Mouse (Mus musculus) CH12.LX (cell line): ENCODE data around the gene Trit1. TPM values are rescaled to one million over a fixed set of nuclear protein-coding genes. Genes with fewer than 3 reads are reported as not detected.

Source experiments
- DNase-seq: peaks from one replicate; pipeline ENCODE4 v3.0.0-alpha.2; 2013; ENCODE audit errors: extremely low read depth
- H3K27ac ChIP-seq: 2 replicates; pipeline ENCODE4 v1.5.1; 2012; ENCODE audit warnings: low read depth, mild to moderate bottlenecking, control low read depth, moderate library complexity; ENCODE audit not compliant: insufficient read depth
- H3K27me3 ChIP-seq: replicated peaks from 2 replicates; pipeline ENCODE3; 2012; ENCODE audit warnings: inconsistent platforms
- H3K36me3 ChIP-seq, 2 experiments: replicated peaks in 1 of 2; 2 replicates each; pipeline versions ENCODE3 to v1.6.1; 2012; ENCODE audit warnings: inconsistent platforms in 1 of 2, low read length in 1 of 2, mild to moderate bottlenecking in 1 of 2, mixed read lengths in 1 of 2, moderate library complexity in 1 of 2; ENCODE audit not compliant: control insufficient read depth in 1 of 2, insufficient read depth in 1 of 2
- H3K4me1 ChIP-seq, 2 experiments: 2 replicates each; pipeline ENCODE4 v1.6.1; 2012; ENCODE audit warnings: inconsistent platforms in 1 of 2, moderate library complexity in 1 of 2; ENCODE audit not compliant: insufficient read depth in 2 of 2, control insufficient read depth in 1 of 2
- H3K4me2 ChIP-seq: 2 replicates; pipeline ENCODE4 v1.6.1; 2012; ENCODE audit warnings: low read depth, mild to moderate bottlenecking, control low read depth; ENCODE audit not compliant: poor library complexity, insufficient read depth, severe bottlenecking
- H3K4me3 ChIP-seq, 3 experiments: fragments of 150-350 bp in 1 of 3; sonication (generic) in 1 of 3; replicated peaks in 1 of 3; 2 replicates each; pipeline versions ENCODE3 to v1.5.1; 2011 to 2012; ENCODE audit warnings: low read depth in 2 of 3, low read length in 2 of 3, mild to moderate bottlenecking in 2 of 3, moderate library complexity in 2 of 3, control low read depth in 1 of 3, improper control_type of control experiment in 1 of 3, inconsistent platforms in 1 of 3, mixed read lengths in 1 of 3; ENCODE audit not compliant: poor library complexity in 1 of 3
- H3K79me2 ChIP-seq: replicated peaks from 2 replicates; pipeline ENCODE4 v1.6.1; 2012; ENCODE audit warnings: mild to moderate bottlenecking, moderate library complexity; ENCODE audit not compliant: control insufficient read depth, poor library complexity, insufficient read depth, severe bottlenecking; ENCODE audit errors: extremely low read depth
- H3K9ac ChIP-seq: 2 replicates; pipeline ENCODE4 v1.6.1; 2012; ENCODE audit warnings: low read depth, mild to moderate bottlenecking, control low read depth, moderate library complexity; ENCODE audit not compliant: insufficient read depth
- H3K9me3 ChIP-seq: replicated peaks from 2 replicates; pipeline ENCODE3; 2012; ENCODE audit warnings: low read length, inconsistent platforms, mixed read lengths
- BHLHE40 ChIP-seq: IDR thresholded peaks from 2 replicates; pipeline ENCODE4 v1.6.1; 2011; ENCODE audit warnings: mild to moderate bottlenecking, low read depth, low read length, improper control_type of control experiment
- CHD1 ChIP-seq: IDR thresholded peaks from 2 replicates; pipeline ENCODE4 v1.6.1; 2012; ENCODE audit warnings: low read depth, low read length, improper control_type of control experiment, inconsistent platforms
- CTCF ChIP-seq, 2 experiments: IDR thresholded peaks in 1 of 2; conservative IDR thresholded peaks in 1 of 2; 2 replicates each; pipeline ENCODE4 v1.5.1; 2011 to 2012; ENCODE audit warnings: low read depth in 2 of 2, low read length in 2 of 2, improper control_type of control experiment in 1 of 2, inconsistent platforms in 1 of 2, mild to moderate bottlenecking in 1 of 2, moderate library complexity in 1 of 2
- E2F4 ChIP-seq: IDR thresholded peaks from 2 replicates; pipeline ENCODE4 v1.6.1; 2011; ENCODE audit warnings: low read depth, low read length, improper control_type of control experiment; ENCODE audit not compliant: insufficient replicate concordance
- ELF1 ChIP-seq: IDR thresholded peaks from 2 replicates; pipeline ENCODE4 v1.6.1; 2014; ENCODE audit warnings: low read depth, mild to moderate bottlenecking, inconsistent platforms, low read length, improper control_type of control experiment
- ETS1 ChIP-seq: conservative IDR thresholded peaks from 2 replicates; pipeline ENCODE4 v1.6.1; 2012; ENCODE audit warnings: low read depth, mild to moderate bottlenecking, inconsistent platforms, low read length, improper control_type of control experiment, moderate library complexity
- GABPA ChIP-seq: IDR thresholded peaks from 2 replicates; pipeline ENCODE4 v1.6.1; 2012; ENCODE audit warnings: low read depth, low read length, improper control_type of control experiment, inconsistent platforms; ENCODE audit not compliant: insufficient replicate concordance
- JUN ChIP-seq: IDR thresholded peaks from 2 replicates; pipeline ENCODE4 v1.6.1; 2011; ENCODE audit warnings: low read depth, mild to moderate bottlenecking, low read length, improper control_type of control experiment, moderate library complexity; ENCODE audit not compliant: insufficient read depth
- KAT2A ChIP-seq: IDR thresholded peaks from 2 replicates; pipeline ENCODE4 v1.6.1; 2012; ENCODE audit warnings: low read length, improper control_type of control experiment, inconsistent platforms; ENCODE audit not compliant: insufficient replicate concordance
- MAX ChIP-seq: IDR thresholded peaks from 2 replicates; pipeline ENCODE4 v1.6.1; 2011; ENCODE audit warnings: low read length, improper control_type of control experiment
- MAZ ChIP-seq: IDR thresholded peaks from 2 replicates; pipeline ENCODE4 v1.6.1; 2012; ENCODE audit warnings: low read depth, mild to moderate bottlenecking, inconsistent platforms, low read length, improper control_type of control experiment, moderate library complexity
- MXI1 ChIP-seq: IDR thresholded peaks from 2 replicates; pipeline ENCODE4 v1.6.1; 2011; ENCODE audit warnings: mild to moderate bottlenecking, low read depth, low read length, improper control_type of control experiment
- NELFE ChIP-seq: IDR thresholded peaks from 2 replicates; pipeline ENCODE4 v1.6.1; 2011; ENCODE audit warnings: low read depth, low read length, improper control_type of control experiment
- POLR2A ChIP-seq: IDR thresholded peaks from 2 replicates; pipeline ENCODE4 v1.6.1; 2011; ENCODE audit warnings: low read depth, mild to moderate bottlenecking, improper control_type of control experiment, low read length
- POLR2AphosphoS2 ChIP-seq: IDR thresholded peaks from 2 replicates; pipeline ENCODE4 v1.6.1; 2011; ENCODE audit warnings: low read depth, low read length, improper control_type of control experiment
- RAD21 ChIP-seq: IDR thresholded peaks from 2 replicates; pipeline ENCODE4 v1.6.1; 2011; ENCODE audit warnings: low read depth, mild to moderate bottlenecking, low read length, improper control_type of control experiment, moderate library complexity
- RCOR1 ChIP-seq: conservative IDR thresholded peaks from 2 replicates; pipeline ENCODE4 v1.6.1; 2012; ENCODE audit warnings: low read depth, mild to moderate bottlenecking, inconsistent platforms, low read length, improper control_type of control experiment
- SIN3A ChIP-seq: IDR thresholded peaks from 2 replicates; pipeline ENCODE4 v1.6.1; 2012; ENCODE audit warnings: low read length, improper control_type of control experiment, inconsistent platforms
- SMC3 ChIP-seq: IDR thresholded peaks from 2 replicates; pipeline ENCODE4 v1.6.1; 2011; ENCODE audit warnings: low read depth, low read length, improper control_type of control experiment
- TBP ChIP-seq: conservative IDR thresholded peaks from 2 replicates; pipeline ENCODE4 v1.6.1; 2011; ENCODE audit warnings: low read depth, low read length, improper control_type of control experiment
- UBTF ChIP-seq: IDR thresholded peaks from 2 replicates; pipeline ENCODE4 v1.6.1; 2012; ENCODE audit warnings: low read depth, mild to moderate bottlenecking, inconsistent platforms, low read length, improper control_type of control experiment, moderate library complexity
- USF2 ChIP-seq: conservative IDR thresholded peaks from 2 replicates; pipeline ENCODE4 v1.6.1; 2011; ENCODE audit warnings: low read depth, low read length, improper control_type of control experiment
- ZC3H11A ChIP-seq: IDR thresholded peaks from 2 replicates; pipeline ENCODE4 v1.6.1; 2012; ENCODE audit warnings: low read depth, mild to moderate bottlenecking, inconsistent platforms, low read length, improper control_type of control experiment
- dilution Hi-C: fragments of 300-500 bp; cut with MboI; formaldehyde crosslinking; loops from 2 replicates; pipeline ENCODE4 v1.14.3; 2020; ENCODE audit warnings: low sequenced_read_pairs; ENCODE audit not compliant: extremely low pct_unique_long_range_greater_than_20kb, extremely low pct_ligation_motif_present
- in situ Hi-C: fragments of 300-500 bp; cut with MboI; formaldehyde crosslinking; loops from 3 replicates; pipeline ENCODE4 v1.14.3; 2019; ENCODE audit warnings: low sequenced_read_pairs, low pct_ligation_motif_present, low pct_unique_long_range_greater_than_20kb, mixed read lengths
- polyA plus RNA-seq: library from polyadenylated mRNA; unstranded; fragments of >175 nt; gene quantifications from 2 replicates; pipeline ENCODE4 v1.2.1, GENCODE M21; 2012; ENCODE audit warnings: low read depth; ENCODE audit not compliant: insufficient read length
- total RNA-seq, 2 experiments: library from RNA; depleted of rRNA; stranded (reverse); fragments of 300-350 nt in 1 of 2; fragments of >200 nt in 1 of 2; gene quantifications; 2 replicates each; pipeline ENCODE4 v1.2.3; 2012 to 2014

Trit1 gene
- total and polyA plus RNA-seq, 3 experiments: 18.9 to 21.3 (median 19.8) TPM

GRCm38 (mm10) chr4:123068646-123069045 lies 52.2 kb downstream of the Trit1 start:
- no peak overlapping the region for H3K4me2 ChIP-seq
- in situ Hi-C loops: no loop called here
- H3K9me3 ChIP-seq: no peaks in the 10 kb centered on the region
- no peaks in the 10 kb centered on the region for H3K79me2 ChIP-seq
- H3K36me3 ChIP-seq: no peaks in the 10 kb centered on the region
- no peak overlapping the region for H3K27ac ChIP-seq
- no peak overlapping the region for H3K9ac ChIP-seq
- dilution Hi-C loops: no loop called here
- peaks cover 0 to 3% of the 10 kb centered on the region in 2 experiments; a peak in 1 of 4 replicates for H3K4me1 ChIP-seq
- no peak for DNase-seq
- H3K4me3 ChIP-seq: no peak overlapping the region
- TF ChIP-seq TBP (no peak), ZC3H11A (no peak), POLR2AphosphoS2 (no peak)
- TF ChIP-seq, all 38 proteins: peak for 0
- H3K27me3 ChIP-seq: peaks cover 24% of the 10 kb centered on the region

DNA sequence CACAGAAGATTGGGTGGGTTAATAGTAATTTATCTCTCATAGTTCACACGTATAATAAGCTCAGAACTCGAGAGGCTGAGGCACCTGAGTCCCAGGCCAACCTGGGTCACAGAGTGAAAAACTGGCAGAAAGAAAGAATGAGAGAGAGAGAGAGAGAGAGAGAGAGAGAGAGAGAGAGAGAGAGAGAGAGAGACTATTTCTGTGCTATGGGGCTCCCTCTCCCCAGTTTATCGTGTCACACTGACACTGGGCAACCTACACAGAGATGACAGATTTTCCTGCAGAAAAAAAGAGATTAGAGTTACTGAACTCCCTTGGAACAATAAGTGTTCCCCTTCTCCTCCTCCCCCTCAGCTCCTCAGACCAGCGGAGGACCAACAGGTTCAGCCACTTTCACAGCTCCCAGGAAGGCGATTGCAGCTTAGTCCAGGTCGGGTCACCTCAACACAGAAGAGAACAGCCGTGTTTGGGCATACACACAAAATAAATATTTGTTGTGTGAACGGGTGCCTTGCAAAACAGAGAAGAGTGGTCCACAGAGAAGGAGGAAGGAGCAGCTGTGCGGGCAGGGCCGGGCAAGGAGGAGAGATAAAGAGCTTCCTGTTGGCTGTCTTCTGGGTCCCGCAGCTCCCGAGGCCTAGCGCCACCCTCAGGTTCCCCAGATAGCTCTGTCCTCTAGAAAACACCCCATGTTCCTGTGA lies 55.0 kb downstream of the Trit1 start:
- Histone ChIP-seq H3K9me3 (no peaks in the 10 kb centered on the region), H3K4me2 (peak overlapping the region; percentile 8; the same call in 1 of the 2 replicates), H3K27me3 (peaks cover 30% of the 10 kb centered on the region)
- TF ChIP-seq CTCF (conservative IDR thresholded peaks at IDR 0.05 in 1 of 2, IDR thresholded peaks at IDR 0.05 in 1 of 2; ENCODE audit: low read depth in 2 of 2, low read length in 2 of 2): peak in 1 of 2 experiments; percentile 68; a peak in 2 of 4 replicates
- no peak for TF ChIP-seq JUN
- TF ChIP-seq SMC3: peak; percentile 45; the same call in 1 of the 2 replicates
- TF ChIP-seq ELF1: peak; percentile 37; the same call in 1 of the 2 replicates
- peak; percentile 46 for TF ChIP-seq RAD21
- TF ChIP-seq, all 38 proteins: peak for 4
- Histone ChIP-seq H3K79me2 (no peaks in the 10 kb centered on the region), H3K4me1 (peaks cover 0 to 3% of the 10 kb centered on the region in 2 experiments; a peak in 1 of 4 replicates), H3K4me3 (no peak overlapping the region), H3K27ac (no peak overlapping the region), H3K36me3 (no peaks in the 10 kb centered on the region), H3K9ac (no peak overlapping the region)
- DNase-seq: peak; percentile 31
- in situ Hi-C loops (no loop called here), dilution Hi-C loops (no loop called here)

DNA sequence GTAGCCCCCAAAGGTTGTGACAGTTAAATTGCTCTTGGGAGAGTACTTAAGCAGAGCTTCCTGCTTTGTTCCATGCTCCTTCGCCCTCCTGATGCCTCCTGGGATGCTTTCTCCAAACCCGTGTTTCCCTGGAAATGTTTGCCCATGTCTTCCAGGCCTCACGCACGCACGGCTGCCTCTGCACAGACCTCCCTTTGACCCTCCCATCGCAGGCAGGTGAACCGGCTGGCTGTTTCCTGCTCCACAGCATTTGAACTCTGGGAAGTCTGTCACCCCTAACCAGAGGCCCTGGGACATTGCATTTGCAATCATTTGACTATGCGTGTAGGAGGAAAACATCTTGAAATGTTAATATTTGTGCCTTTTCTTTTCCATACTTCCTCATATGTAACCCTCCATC lies 60.5 kb downstream of the Trit1 start:
- in situ Hi-C loops (no loop called here), dilution Hi-C loops (no loop called here)
- no peak overlapping the region for H3K4me3 ChIP-seq
- H3K4me2 ChIP-seq: no peak overlapping the region
- no peaks in the 10 kb centered on the region for H3K9me3 ChIP-seq
- H3K27ac ChIP-seq: no peak overlapping the region
- no peaks in the 10 kb centered on the region for H3K79me2 ChIP-seq
- peaks cover 18% of the 10 kb centered on the region for H3K27me3 ChIP-seq
- H3K36me3 ChIP-seq: no peaks in the 10 kb centered on the region
- no peak for DNase-seq
- no peaks in the 10 kb centered on the region for H3K4me1 ChIP-seq
- H3K9ac ChIP-seq: no peak overlapping the region
- no peak for TF ChIP-seq USF2
- TF ChIP-seq MXI1: no peak
- TF ChIP-seq ZC3H11A: no peak
- TF ChIP-seq NELFE: no peak
- TF ChIP-seq KAT2A: no peak
- TF ChIP-seq UBTF: no peak
- TF ChIP-seq CHD1: no peak
- TF ChIP-seq MAZ: no peak
- TF ChIP-seq E2F4: no peak
- no peak for TF ChIP-seq MAX
- no peak for TF ChIP-seq ETS1
- no peak for TF ChIP-seq SIN3A
- TF ChIP-seq RCOR1: no peak
- TF ChIP-seq POLR2A: no peak
- TF ChIP-seq BHLHE40: no peak
- no peak for TF ChIP-seq GABPA
- no peak for TF ChIP-seq CTCF (conservative IDR thresholded peaks at IDR 0.05 in 1 of 2, IDR thresholded peaks at IDR 0.05 in 1 of 2; ENCODE audit: low read depth in 2 of 2, low read length in 2 of 2)
- TF ChIP-seq, all 38 proteins: peak for 0
